Mouse (Mus musculus): ENCODE measurements around the gene Irf2bpl. TPM values are rescaled to one million over a fixed set of nuclear protein-coding genes. Genes with fewer than 3 reads are reported as not detected.
A peak's percentile ranks its signal among the peaks of the same experiment; 100 is the strongest.

Irf2bpl gene
- total and polyA plus RNA-seq, 3 experiments = 20.1 to 36.9 (median 32.6) TPM

DNA sequence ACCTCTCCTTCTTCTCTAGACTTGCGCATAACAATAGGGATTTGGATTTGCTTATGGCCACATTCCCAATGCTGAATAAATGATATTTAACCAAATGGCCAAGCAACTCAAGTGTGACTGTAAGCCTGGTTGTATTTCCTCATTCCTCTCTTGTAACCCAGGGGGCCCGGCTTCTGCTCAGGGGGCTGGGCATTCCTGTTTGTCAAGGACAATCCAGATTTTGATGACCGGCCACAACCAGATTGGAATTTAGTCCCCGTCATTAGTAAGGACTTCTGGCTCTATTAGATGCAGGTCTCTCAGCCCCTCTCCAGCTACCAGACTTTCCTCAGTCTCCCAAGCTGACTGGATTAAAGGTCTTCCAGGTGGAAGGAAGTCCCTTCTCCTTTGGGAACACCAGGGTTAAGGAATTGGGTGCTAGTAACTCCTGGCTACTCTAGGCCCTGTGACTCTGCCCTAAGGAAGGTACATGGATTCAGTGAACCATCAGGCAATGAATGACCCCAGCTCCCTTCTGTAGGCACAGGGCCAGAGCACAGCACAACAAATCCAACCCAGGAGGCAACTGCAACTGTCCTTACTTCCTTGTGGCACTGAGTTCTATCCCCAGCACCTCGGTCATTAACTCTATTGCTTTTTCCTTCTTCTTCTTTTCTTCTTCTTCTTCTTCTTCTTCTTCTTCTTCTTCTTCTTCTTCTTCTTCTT, 20.1 kb downstream of the Irf2bpl start:
- Histone ChIP-seq H3K79me2 (replicated peaks; ENCODE audit: control insufficient read depth, insufficient read depth, low read length) (no peaks in the 10 kb centered on the region), H3K9ac (ENCODE audit: low read depth, low read length) (no peak overlapping the region), H3K4me1 (ENCODE audit: control insufficient read depth, insufficient read depth, low read length) (peaks cover 18% of the 10 kb centered on the region), H3K36me3 (ENCODE audit: control insufficient read depth, insufficient read depth, low read length) (no peaks in the 10 kb centered on the region), H3K27ac (no peak overlapping the region), H3K4me3 (no peak overlapping the region), H3K27me3 (ENCODE audit: control insufficient read depth, insufficient read depth, low read length) (no peaks in the 10 kb centered on the region)
- DNase-seq = no peak
- 94% methylated on average over 5 of the region's 5 CpGs for WGBS
- intact Hi-C loops (cut with DNase I) = no loop called here
- TF ChIP-seq EP300 (IDR thresholded peaks at IDR 0.05; ENCODE audit: insufficient read depth, low read depth, low read length) = no peak
- TF ChIP-seq CTCF (IDR thresholded peaks at IDR 0.05) = no peak

DNA sequence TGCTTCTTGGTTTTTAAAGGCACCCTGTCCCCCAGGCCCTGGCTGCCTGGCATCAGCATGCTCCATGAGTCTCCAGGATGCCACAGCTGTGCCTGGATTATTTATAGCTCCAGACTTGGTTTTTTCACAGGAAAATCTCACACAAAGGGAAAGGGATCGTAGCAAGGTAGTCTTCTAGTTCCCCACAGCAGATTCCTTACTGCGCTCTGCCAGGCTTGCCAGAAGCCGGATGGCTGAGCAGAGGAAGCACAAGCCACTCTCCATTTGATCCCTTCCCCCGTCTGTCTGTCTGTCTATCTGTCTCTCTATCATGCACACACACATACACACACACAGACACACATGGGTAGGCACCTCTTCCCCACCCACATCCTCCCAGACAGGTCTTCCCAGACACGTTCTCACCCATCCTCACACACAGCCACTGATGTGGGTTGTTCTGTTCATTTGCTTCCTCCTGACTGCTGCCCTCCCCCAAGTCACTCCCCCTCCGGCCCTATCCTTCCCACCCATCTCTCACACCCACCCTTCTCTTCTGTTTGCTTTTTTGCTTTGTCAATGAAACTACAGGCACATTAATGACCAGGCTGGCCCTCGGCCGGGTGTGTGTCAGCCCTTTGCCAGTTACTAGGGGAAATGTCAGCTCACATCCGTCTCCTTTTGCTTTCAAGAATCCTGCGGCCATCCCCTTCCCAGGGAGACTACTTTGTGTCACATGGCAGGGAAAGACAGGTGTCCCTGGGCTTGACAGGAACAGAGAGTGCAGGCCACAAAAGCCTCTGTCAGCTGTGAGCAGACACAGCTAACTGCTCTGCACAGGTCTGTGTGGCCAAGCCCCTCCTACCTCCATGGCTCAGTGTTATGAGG, 24.4 kb downstream of the Irf2bpl start:
- peak overlapping the region; percentile 38 for H3K27ac ChIP-seq
- H3K27me3 ChIP-seq (ENCODE audit: control insufficient read depth, insufficient read depth, low read length) = no peaks in the 10 kb centered on the region
- H3K36me3 ChIP-seq (ENCODE audit: control insufficient read depth, insufficient read depth, low read length) = no peaks in the 10 kb centered on the region
- WGBS = 41% methylated on average over 10 of the region's 10 CpGs
- TF ChIP-seq CTCF (IDR thresholded peaks at IDR 0.05) (no peak), EP300 (IDR thresholded peaks at IDR 0.05; ENCODE audit: insufficient read depth, low read depth, low read length) (0 out of 2 replicates have a peak, but pooled peaks have one; percentile 9)
- peaks cover 19% of the 10 kb centered on the region for H3K4me1 ChIP-seq (ENCODE audit: control insufficient read depth, insufficient read depth, low read length)
- H3K79me2 ChIP-seq (replicated peaks; ENCODE audit: control insufficient read depth, insufficient read depth, low read length) = no peaks in the 10 kb centered on the region
- no peak overlapping the region for H3K4me3 ChIP-seq
- no peak for DNase-seq
- peak overlapping the region; percentile 11; the same call in 1 of the 2 replicates for H3K9ac ChIP-seq (ENCODE audit: low read depth, low read length)
- intact Hi-C loops (cut with DNase I) = no loop called here

DNA sequence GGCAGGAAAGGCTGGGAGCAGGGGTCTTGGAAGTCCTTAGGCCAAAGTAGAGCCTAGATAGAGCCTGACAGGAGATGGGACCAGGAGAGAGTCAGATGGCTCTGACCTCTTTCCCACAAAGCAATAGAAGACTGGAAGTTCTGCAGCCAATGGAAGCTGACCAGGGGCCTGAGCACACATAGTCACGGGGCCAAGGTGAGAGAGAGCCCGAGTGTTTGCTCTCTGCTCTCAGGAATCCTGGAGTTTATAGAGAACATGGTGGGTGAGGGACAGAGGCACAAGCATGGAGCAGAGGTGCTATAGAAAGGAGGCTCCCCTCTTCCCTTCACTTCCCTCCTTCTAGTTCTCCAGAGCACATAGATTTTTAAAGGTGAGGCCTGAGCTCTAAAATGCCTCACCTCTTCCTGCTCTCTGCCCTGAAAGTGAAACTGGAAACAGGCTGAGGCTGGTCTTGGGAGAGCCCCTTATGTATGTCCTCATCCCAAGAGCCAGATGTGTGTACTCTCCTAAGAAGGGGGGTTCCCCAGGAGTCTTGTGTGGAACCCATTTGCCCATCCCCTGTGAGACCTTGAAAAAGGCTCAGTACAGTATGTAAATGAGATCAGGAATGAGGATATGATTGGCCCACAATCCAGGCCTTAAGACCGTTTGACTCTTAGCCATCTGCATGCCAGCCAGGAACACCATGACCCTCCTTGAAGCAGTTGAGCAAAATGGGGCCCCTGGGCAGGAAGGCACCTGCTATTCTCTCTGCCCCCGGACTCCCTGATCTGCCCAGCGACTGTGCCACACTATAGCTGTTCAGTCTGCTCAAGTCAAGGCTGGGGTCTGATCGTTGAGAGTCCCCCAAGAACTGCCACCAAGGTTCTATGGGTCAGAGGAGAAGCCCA, 25.4 kb downstream of the Irf2bpl start:
- intact Hi-C loops (cut with DNase I) = no loop called here
- Histone ChIP-seq H3K9ac (ENCODE audit: low read depth, low read length) (no peak overlapping the region), H3K27me3 (ENCODE audit: control insufficient read depth, insufficient read depth, low read length) (no peaks in the 10 kb centered on the region), H3K4me1 (ENCODE audit: control insufficient read depth, insufficient read depth, low read length) (peaks cover 19% of the 10 kb centered on the region), H3K36me3 (ENCODE audit: control insufficient read depth, insufficient read depth, low read length) (no peaks in the 10 kb centered on the region), H3K27ac (peak overlapping the region; percentile 38), H3K4me3 (no peak overlapping the region), H3K79me2 (replicated peaks; ENCODE audit: control insufficient read depth, insufficient read depth, low read length) (no peaks in the 10 kb centered on the region)
- 69% methylated on average over 6 of the region's 6 CpGs for WGBS
- TF ChIP-seq EP300 (IDR thresholded peaks at IDR 0.05; ENCODE audit: insufficient read depth, low read depth, low read length) (no peak), POLR2A (IDR thresholded peaks at IDR 0.05; ENCODE audit: insufficient read depth, low read depth, low read length) (no peak), CTCF (IDR thresholded peaks at IDR 0.05) (no peak)
- peak in 1 of 2 experiments; percentile 29 for DNase-seq

DNA sequence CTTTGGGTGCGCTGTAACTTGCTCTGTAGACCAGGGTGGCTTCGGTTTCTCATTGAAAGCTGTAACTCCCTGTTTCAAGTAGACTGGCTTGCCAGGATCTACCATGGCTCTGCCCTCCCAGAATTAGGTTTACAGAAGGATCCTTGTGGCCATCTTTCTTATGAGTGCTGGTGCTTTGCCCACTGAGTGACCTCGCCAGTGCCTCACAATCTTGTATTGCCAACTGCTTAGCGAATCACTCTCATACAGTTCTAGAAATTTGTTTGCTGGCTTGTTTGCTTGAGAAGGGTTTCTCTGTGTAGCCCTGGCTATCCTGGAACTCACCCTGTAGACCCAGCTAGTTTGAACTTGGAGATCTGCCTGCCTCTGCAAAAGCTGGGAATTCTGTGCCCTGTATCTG, 26.1 kb downstream of the Irf2bpl start:
- no peaks in the 10 kb centered on the region for H3K27me3 ChIP-seq (ENCODE audit: control insufficient read depth, insufficient read depth, low read length)
- H3K79me2 ChIP-seq (replicated peaks; ENCODE audit: control insufficient read depth, insufficient read depth, low read length) = no peaks in the 10 kb centered on the region
- WGBS = 95% methylated on average over 4 of the region's 4 CpGs
- no peak overlapping the region for H3K4me3 ChIP-seq
- peaks cover 19% of the 10 kb centered on the region for H3K4me1 ChIP-seq (ENCODE audit: control insufficient read depth, insufficient read depth, low read length)
- H3K9ac ChIP-seq (ENCODE audit: low read depth, low read length) = no peak overlapping the region
- H3K36me3 ChIP-seq (ENCODE audit: control insufficient read depth, insufficient read depth, low read length) = no peaks in the 10 kb centered on the region
- DNase-seq = no peak
- TF ChIP-seq EP300 (IDR thresholded peaks at IDR 0.05; ENCODE audit: insufficient read depth, low read depth, low read length) (no peak), CTCF (IDR thresholded peaks at IDR 0.05) (no peak), POLR2A (IDR thresholded peaks at IDR 0.05; ENCODE audit: insufficient read depth, low read depth, low read length) (no peak)
- H3K27ac ChIP-seq = no peak overlapping the region
- intact Hi-C loops (cut with DNase I) = no loop called here

DNA sequence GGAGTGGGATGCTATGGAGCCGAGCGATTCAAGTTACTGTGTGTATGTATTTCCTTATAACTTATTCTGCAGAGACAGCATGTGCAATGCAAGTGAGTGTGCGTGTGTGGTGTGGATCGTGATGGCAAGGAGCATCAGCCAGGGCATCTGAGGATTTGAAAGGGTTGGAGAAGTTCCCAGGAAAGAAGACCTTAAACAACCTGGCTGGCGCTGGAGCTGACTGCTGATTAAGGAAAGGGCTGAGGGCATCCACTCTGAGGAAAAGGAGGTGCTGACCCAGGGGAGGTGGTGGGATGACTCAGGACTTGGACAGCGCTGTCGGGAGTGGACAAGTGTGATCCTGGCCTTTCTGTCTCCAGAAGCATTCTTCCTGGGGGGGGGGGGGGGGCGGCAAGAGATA, 27.3 kb downstream of the Irf2bpl start:
- Histone ChIP-seq H3K27me3 (ENCODE audit: control insufficient read depth, insufficient read depth, low read length) (no peaks in the 10 kb centered on the region), H3K9ac (ENCODE audit: low read depth, low read length) (no peak overlapping the region), H3K36me3 (ENCODE audit: control insufficient read depth, insufficient read depth, low read length) (no peaks in the 10 kb centered on the region), H3K27ac (peak overlapping the region; percentile 51), H3K79me2 (replicated peaks; ENCODE audit: control insufficient read depth, insufficient read depth, low read length) (no peaks in the 10 kb centered on the region), H3K4me1 (ENCODE audit: control insufficient read depth, insufficient read depth, low read length) (peaks cover 19% of the 10 kb centered on the region), H3K4me3 (no peak overlapping the region)
- TF ChIP-seq POLR2A (IDR thresholded peaks at IDR 0.05; ENCODE audit: insufficient read depth, low read depth, low read length) (no peak), CTCF (IDR thresholded peaks at IDR 0.05) (no peak), EP300 (IDR thresholded peaks at IDR 0.05; ENCODE audit: insufficient read depth, low read depth, low read length) (peak; percentile 70)
- intact Hi-C loops (cut with DNase I) = no loop called here
- WGBS = 28% methylated on average over 8 of the region's 8 CpGs
- peak; percentile 36 to 53 for DNase-seq
